Mouse (Mus musculus): ENCODE results near the gene Plppr3. TPM values are rescaled to one million over a fixed set of nuclear protein-coding genes. Genes with fewer than 3 reads are reported as not detected.

Plppr3 gene
- polyA plus RNA-seq, 2 experiments, result 3.0 to 7.0 TPM

DNA sequence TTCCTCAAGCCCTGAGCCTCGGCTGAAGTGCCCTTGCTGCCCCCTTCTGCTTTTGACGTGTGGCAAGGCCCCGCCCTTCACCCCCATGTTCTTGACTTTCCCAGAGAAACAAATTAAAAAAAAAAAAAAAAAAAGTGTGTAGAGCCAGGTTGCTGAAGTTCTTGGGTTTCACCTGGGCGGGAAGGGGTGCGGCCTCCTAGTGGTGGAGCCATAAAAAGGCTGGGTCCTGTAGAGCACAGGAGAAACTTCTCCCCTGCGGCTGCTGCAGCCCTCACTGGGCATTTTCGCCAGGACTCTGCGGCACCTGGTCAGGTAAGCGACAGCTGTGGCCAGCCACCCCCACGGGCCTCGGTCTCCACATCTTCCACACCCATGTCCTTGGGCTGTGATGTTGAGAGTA is 53.7 kb downstream of the Plppr3 start, which contains the start of gene Misp:
Misp (plus strand) TSS at position 208 of the 400 bp plus-strand sequence.
- Histone ChIP-seq H3K27me3 (ENCODE audit: control insufficient read depth, insufficient read depth, low read length) (no peaks in the 10 kb centered on the region), H3K27ac (no peak within 1 kb of the TSS), H3K9ac (replicated peaks) (no peak within 1 kb of the TSS), H3K4me2 (ENCODE audit: low read depth) (no peak within 1 kb of the TSS), H3K4me3 (ENCODE audit: insufficient read depth in 1 of 2, low read depth in 2 of 2, low read length in 2 of 2) (no peak within 1 kb of the TSS), H3K36me3 (replicated peaks; ENCODE audit: control insufficient read depth, insufficient read depth, low read depth) (no peaks in the 10 kb centered on the region), H3K4me1 (replicated peaks; ENCODE audit: control insufficient read depth in 2 of 2, insufficient read depth in 2 of 2, low read length in 1 of 2) (peaks cover 0 to 3% of the 10 kb centered on the region in 2 experiments; a peak in 1 of 4 replicates), H3K9me3 (ENCODE audit: control insufficient read depth, low read length) (no peaks in the 10 kb centered on the region)
- no peak for ATAC-seq (ENCODE audit: insufficient read depth)
- TF ChIP-seq EP300 (IDR thresholded peaks at IDR 0.05; ENCODE audit: low read depth), result no peak
- TF ChIP-seq CTCF (IDR thresholded peaks at IDR 0.05; ENCODE audit: low read depth), result no peak
- DNase-seq (ENCODE audit: low read depth in 3 of 3, low spot score in 3 of 3), result no peak
- WGBS (ENCODE audit: insufficient replicate concordance), result 62% methylated on average over 11 of the region's 11 CpGs

- Histone ChIP-seq H3K4me3 (ENCODE audit: insufficient read depth in 1 of 2, low read depth in 2 of 2, low read length in 2 of 2) (no peak overlapping the region), H3K4me2 (ENCODE audit: low read depth) (no peak overlapping the region), H3K9me3 (ENCODE audit: control insufficient read depth, low read length) (no peaks in the 10 kb centered on the region), H3K36me3 (replicated peaks; ENCODE audit: control insufficient read depth, insufficient read depth, low read depth) (no peaks in the 10 kb centered on the region), H3K27ac (no peak overlapping the region), H3K4me1 (replicated peaks; ENCODE audit: control insufficient read depth in 2 of 2, insufficient read depth in 2 of 2, low read length in 1 of 2) (peaks cover 0 to 3% of the 10 kb centered on the region in 2 experiments; a peak in 1 of 4 replicates), H3K9ac (replicated peaks) (no peak overlapping the region), H3K27me3 (ENCODE audit: control insufficient read depth, insufficient read depth, low read length) (no peaks in the 10 kb centered on the region)
- TF ChIP-seq EP300 (IDR thresholded peaks at IDR 0.05; ENCODE audit: low read depth) (no peak), CTCF (IDR thresholded peaks at IDR 0.05; ENCODE audit: low read depth) (no peak)
- DNase-seq (ENCODE audit: low read depth in 3 of 3, low spot score in 3 of 3), result no peak
- ATAC-seq (ENCODE audit: insufficient read depth), result no peak
- WGBS (ENCODE audit: insufficient replicate concordance), result 66% methylated on average over 8 of the region's 8 CpGs
These were observed 54.2 kb downstream of the Plppr3 start for GRCm38 (mm10) chr10:79820277-79820676.

DNA sequence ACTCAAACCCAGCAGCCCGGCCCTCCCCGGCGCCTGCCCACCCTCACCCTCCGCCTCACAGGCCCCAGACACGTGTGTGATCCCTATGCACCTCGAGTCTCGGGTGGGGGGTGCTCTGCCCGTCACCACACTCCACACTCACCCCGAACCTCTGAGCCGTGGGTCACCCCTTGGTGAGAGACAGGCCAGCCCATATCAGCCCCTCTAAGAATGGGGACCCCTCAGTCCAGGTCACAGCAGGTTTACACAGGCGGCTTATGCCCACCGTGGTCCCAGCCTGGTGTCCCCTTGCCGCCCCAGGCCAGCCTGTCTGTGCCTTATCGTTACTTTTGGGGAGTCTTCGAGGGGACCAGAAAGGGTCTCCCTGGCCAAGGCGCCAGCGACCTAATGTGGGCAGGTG is 54.8 kb downstream of the Plppr3 start:
- ATAC-seq (ENCODE audit: insufficient read depth), result no peak
- Histone ChIP-seq H3K9ac (replicated peaks) (no peak overlapping the region), H3K4me2 (ENCODE audit: low read depth) (no peak overlapping the region), H3K36me3 (replicated peaks; ENCODE audit: control insufficient read depth, insufficient read depth, low read depth) (no peaks in the 10 kb centered on the region), H3K4me1 (replicated peaks; ENCODE audit: control insufficient read depth in 2 of 2, insufficient read depth in 2 of 2, low read length in 1 of 2) (peaks cover 0 to 2% of the 10 kb centered on the region in 2 experiments; a peak in 1 of 4 replicates), H3K4me3 (ENCODE audit: insufficient read depth in 1 of 2, low read depth in 2 of 2, low read length in 2 of 2) (no peak overlapping the region), H3K9me3 (ENCODE audit: control insufficient read depth, low read length) (no peaks in the 10 kb centered on the region), H3K27me3 (ENCODE audit: control insufficient read depth, insufficient read depth, low read length) (no peaks in the 10 kb centered on the region), H3K27ac (no peak overlapping the region)
- TF ChIP-seq EP300 (IDR thresholded peaks at IDR 0.05; ENCODE audit: low read depth) (no peak), CTCF (IDR thresholded peaks at IDR 0.05; ENCODE audit: low read depth) (no peak)
- no peak for DNase-seq (ENCODE audit: low read depth in 3 of 3, low spot score in 3 of 3)
- WGBS (ENCODE audit: insufficient replicate concordance), result 76% methylated on average over 17 of the region's 17 CpGs

DNA sequence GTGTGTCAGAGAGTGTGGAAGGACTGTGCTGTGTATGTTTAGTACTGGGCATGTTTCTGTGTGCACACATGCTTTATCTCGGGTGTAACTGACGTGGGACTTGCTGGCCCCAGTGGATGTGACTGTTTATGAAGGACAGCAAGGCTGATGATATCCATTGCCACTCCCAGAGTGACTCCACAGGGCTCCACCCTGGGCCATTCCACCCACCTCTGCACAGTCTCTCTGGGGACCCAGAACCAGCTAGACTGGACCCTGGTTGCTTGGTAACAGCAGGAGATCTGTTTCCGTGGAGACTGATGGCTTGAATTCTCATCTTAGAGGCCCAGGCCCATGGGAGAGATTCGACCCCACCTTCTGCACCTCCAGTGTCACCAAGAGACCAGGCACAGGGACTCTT is 56.2 kb downstream of the Plppr3 start:
- H3K9me3 ChIP-seq (ENCODE audit: control insufficient read depth, low read length), result no peaks in the 10 kb centered on the region
- no peak overlapping the region for H3K4me2 ChIP-seq (ENCODE audit: low read depth)
- no peaks in the 10 kb centered on the region for H3K4me1 ChIP-seq (replicated peaks; ENCODE audit: control insufficient read depth in 2 of 2, insufficient read depth in 2 of 2, low read length in 1 of 2)
- 43% methylated on average over 4 of the region's 4 CpGs for WGBS (ENCODE audit: insufficient replicate concordance)
- TF ChIP-seq EP300 (IDR thresholded peaks at IDR 0.05; ENCODE audit: low read depth) (no peak), CTCF (IDR thresholded peaks at IDR 0.05; ENCODE audit: low read depth) (no peak)
- no peak for DNase-seq (ENCODE audit: low read depth in 3 of 3, low spot score in 3 of 3)
- no peak for ATAC-seq (ENCODE audit: insufficient read depth)
- no peak overlapping the region for H3K4me3 ChIP-seq (ENCODE audit: insufficient read depth in 1 of 2, low read depth in 2 of 2, low read length in 2 of 2)
- H3K36me3 ChIP-seq (replicated peaks; ENCODE audit: control insufficient read depth, insufficient read depth, low read depth), result no peaks in the 10 kb centered on the region
- H3K27me3 ChIP-seq (ENCODE audit: control insufficient read depth, insufficient read depth, low read length), result no peaks in the 10 kb centered on the region
- no peak overlapping the region for H3K9ac ChIP-seq (replicated peaks)
- no peak overlapping the region for H3K27ac ChIP-seq

- ATAC-seq (ENCODE audit: insufficient read depth), result no peak
- Histone ChIP-seq H3K27ac (no peak overlapping the region), H3K9me3 (ENCODE audit: control insufficient read depth, low read length) (no peaks in the 10 kb centered on the region), H3K4me1 (replicated peaks; ENCODE audit: control insufficient read depth in 2 of 2, insufficient read depth in 2 of 2, low read length in 1 of 2) (no peaks in the 10 kb centered on the region), H3K4me3 (ENCODE audit: insufficient read depth in 1 of 2, low read depth in 2 of 2, low read length in 2 of 2) (no peak overlapping the region), H3K9ac (replicated peaks) (no peak overlapping the region), H3K36me3 (replicated peaks; ENCODE audit: control insufficient read depth, insufficient read depth, low read depth) (no peaks in the 10 kb centered on the region), H3K27me3 (ENCODE audit: control insufficient read depth, insufficient read depth, low read length) (no peaks in the 10 kb centered on the region), H3K4me2 (ENCODE audit: low read depth) (no peak overlapping the region)
- TF ChIP-seq CTCF (IDR thresholded peaks at IDR 0.05; ENCODE audit: low read depth) (peak; percentile 44; the same call in 1 of the 2 replicates), EP300 (IDR thresholded peaks at IDR 0.05; ENCODE audit: low read depth) (no peak)
- no peak for DNase-seq (ENCODE audit: low read depth in 3 of 3, low spot score in 3 of 3)
- WGBS (ENCODE audit: insufficient replicate concordance), result 42% methylated on average over 2 of the region's 2 CpGs
These were observed 57.3 kb downstream of the Plppr3 start for GRCm38 (mm10) chr10:79817111-79817510.
